Mouse (Mus musculus) hindbrain, embryonic 12.5 days (tissue): ENCODE data around the gene Ulk3. TPM values are rescaled to one million over a fixed set of nuclear protein-coding genes. Genes with fewer than 3 reads are reported as not detected.
A peak's percentile ranks its signal among the peaks of the same experiment; 100 is the strongest.

Source experiments
- ATAC-seq: fragments of 200-750 bp; cut with Nextera tagmentation; 2 replicates; pipeline ENCODE4 v1.8.0; 2017; ENCODE audit warnings: moderate TSS enrichment; ENCODE audit not compliant: low FRiP score
- H3K27ac ChIP-seq: fragments of 300-500 bp; sonication (generic); 2 replicates; pipeline ENCODE4 v1.5.1; 2016; ENCODE audit warnings: mild to moderate bottlenecking
- H3K27me3 ChIP-seq: fragments of 300-500 bp; sonication (generic); 2 replicates; pipeline ENCODE4 v1.6.1; 2016; ENCODE audit warnings: mild to moderate bottlenecking
- H3K36me3 ChIP-seq: fragments of 300-500 bp; sonication (generic); 2 replicates; pipeline ENCODE4 v1.6.1; 2016; ENCODE audit warnings: mild to moderate bottlenecking
- H3K4me1 ChIP-seq: fragments of 300-500 bp; sonication (generic); 2 replicates; pipeline ENCODE4 v1.6.1; 2016
- H3K4me2 ChIP-seq: fragments of 300-500 bp; sonication (generic); replicated peaks from 2 replicates; pipeline ENCODE4 v1.6.1; 2016; ENCODE audit warnings: mild to moderate bottlenecking
- H3K4me3 ChIP-seq: fragments of 300-500 bp; sonication (generic); 2 replicates; pipeline ENCODE4 v1.5.1; 2016; ENCODE audit warnings: mild to moderate bottlenecking
- H3K9ac ChIP-seq: fragments of 300-500 bp; sonication (generic); 2 replicates; pipeline ENCODE4 v1.6.1; 2016; ENCODE audit warnings: mild to moderate bottlenecking, moderate library complexity
- H3K9me3 ChIP-seq: fragments of 300-500 bp; sonication (generic); replicated peaks from 2 replicates; pipeline ENCODE4 v1.6.1; 2016; ENCODE audit warnings: mild to moderate bottlenecking
- WGBS: fragments of 180-500 bp; shearing (Covaris S2); methylation state at CpG from one replicate; pipeline ENCODE4 v1.1.7; 2016; 5-methylcytosine and 5-hydroxymethylcytosine counted together
- polyA plus RNA-seq: library from polyadenylated mRNA; unstranded; fragments of >200 nt; fragmentation: Nextera tagmentation; extraction: Ambion mirVana; gene quantifications from 2 replicates; pipeline ENCODE4 v1.2.1, GENCODE M21; 2016

Ulk3 gene
- polyA plus RNA-seq, 1 experiment from 2014 or later, result 20.1 TPM

GRCm38 (mm10) chr9:57577144-57577849 lies 12.0 kb upstream of the Ulk3 start:
- WGBS, result 83% methylated on average over 6 of the region's 6 CpGs
- no peak overlapping the region for H3K4me3 ChIP-seq
- H3K27me3 ChIP-seq, result no peaks in the 10 kb centered on the region
- H3K4me2 ChIP-seq, result no peak overlapping the region
- H3K27ac ChIP-seq, result no peak overlapping the region
- H3K9ac ChIP-seq, result no peak overlapping the region
- H3K9me3 ChIP-seq, result no peaks in the 10 kb centered on the region
- no peak for ATAC-seq
- no peaks in the 10 kb centered on the region for H3K4me1 ChIP-seq
- H3K36me3 ChIP-seq, result peaks cover 54% of the 10 kb centered on the region

GRCm38 (mm10) chr9:57584991-57585390 lies 4.3 kb upstream of the Ulk3 start:
- Histone ChIP-seq H3K4me2 (no peak overlapping the region), H3K4me1 (peaks cover 10% of the 10 kb centered on the region), H3K27ac (no peak overlapping the region), H3K27me3 (no peaks in the 10 kb centered on the region), H3K36me3 (peaks cover 70% of the 10 kb centered on the region), H3K9me3 (no peaks in the 10 kb centered on the region), H3K9ac (no peak overlapping the region), H3K4me3 (no peak overlapping the region)
- no peak for ATAC-seq
- WGBS, result 88% methylated on average over 3 of the region's 3 CpGs

GRCm38 (mm10) chr9:57590726-57591125 lies 1.5 kb downstream of the Ulk3 start:
- peaks cover 23% of the 10 kb centered on the region for H3K4me1 ChIP-seq
- no peak for ATAC-seq
- no peaks in the 10 kb centered on the region for H3K27me3 ChIP-seq
- no peaks in the 10 kb centered on the region for H3K9me3 ChIP-seq
- peaks cover 42% of the 10 kb centered on the region for H3K36me3 ChIP-seq
- 39% methylated on average over 5 of the region's 5 CpGs for WGBS
- H3K9ac ChIP-seq, result no peak overlapping the region; the same call in 1 of the 2 replicates
- H3K4me3 ChIP-seq, result 0 out of 2 replicates have a peak overlapping the region, but pooled peaks have one; percentile 71
- no peak overlapping the region for H3K27ac ChIP-seq
- H3K4me2 ChIP-seq, result peak overlapping the region; percentile 92; the same call in 1 of the 2 replicates

GRCm38 (mm10) chr9:57593454-57594173 lies 4.4 kb downstream of the Ulk3 start:
- peaks cover 25% of the 10 kb centered on the region for H3K36me3 ChIP-seq
- no peak overlapping the region for H3K9ac ChIP-seq
- 43% methylated on average over 12 of the region's 12 CpGs for WGBS
- ATAC-seq, result no peak
- H3K9me3 ChIP-seq, result no peaks in the 10 kb centered on the region
- H3K27ac ChIP-seq, result no peak overlapping the region
- no peak overlapping the region for H3K4me2 ChIP-seq
- H3K4me3 ChIP-seq, result no peak overlapping the region
- no peaks in the 10 kb centered on the region for H3K27me3 ChIP-seq
- peaks cover 36% of the 10 kb centered on the region for H3K4me1 ChIP-seq

- Histone ChIP-seq H3K27me3 (no peaks in the 10 kb centered on the region), H3K4me1 (peaks cover 36% of the 10 kb centered on the region), H3K9me3 (no peaks in the 10 kb centered on the region), H3K27ac (no peak overlapping the region), H3K4me2 (no peak overlapping the region), H3K9ac (no peak overlapping the region), H3K4me3 (no peak overlapping the region), H3K36me3 (peaks cover 25% of the 10 kb centered on the region)
- no peak for ATAC-seq
- WGBS, result 56% methylated on average over 9 of the region's 9 CpGs
These were observed 4.9 kb downstream of the Ulk3 start for GRCm38 (mm10) chr9:57594174-57594509.

GRCm38 (mm10) chr9:57597265-57597664 lies 8.0 kb downstream of the Ulk3 start:
- H3K36me3 ChIP-seq, result peaks cover 25% of the 10 kb centered on the region
- no peak for ATAC-seq
- H3K4me1 ChIP-seq, result peaks cover 42% of the 10 kb centered on the region
- H3K4me3 ChIP-seq, result no peak overlapping the region
- no peaks in the 10 kb centered on the region for H3K9me3 ChIP-seq
- no peak overlapping the region for H3K9ac ChIP-seq
- H3K27me3 ChIP-seq, result no peaks in the 10 kb centered on the region
- H3K27ac ChIP-seq, result 0 out of 2 replicates have a peak overlapping the region, but pooled peaks have one; percentile 36
- 85% methylated on average over 8 of the region's 8 CpGs for whole genome bisulfite sequencing
- H3K4me2 ChIP-seq, result no peak overlapping the region

GRCm38 (mm10) chr9:57597929-57598382 lies 8.7 kb downstream of the Ulk3 start:
- peaks cover 42% of the 10 kb centered on the region for H3K4me1 ChIP-seq
- H3K9me3 ChIP-seq, result no peaks in the 10 kb centered on the region
- no peak overlapping the region for H3K4me2 ChIP-seq
- no peak overlapping the region for H3K4me3 ChIP-seq
- no peak overlapping the region for H3K9ac ChIP-seq
- H3K27ac ChIP-seq, result peak overlapping the region; percentile 36; the same call in 1 of the 2 replicates
- H3K36me3 ChIP-seq, result peaks cover 20% of the 10 kb centered on the region
- no peaks in the 10 kb centered on the region for H3K27me3 ChIP-seq
- 18% methylated on average over 4 of the region's 4 CpGs for WGBS
- ATAC-seq, result peak; percentile 58; the same call in 1 of the 2 replicates

- Histone ChIP-seq H3K4me2 (no peak overlapping the region), H3K9me3 (no peaks in the 10 kb centered on the region), H3K27ac (no peak overlapping the region), H3K36me3 (peaks cover 10% of the 10 kb centered on the region), H3K4me1 (peaks cover 39% of the 10 kb centered on the region), H3K27me3 (no peaks in the 10 kb centered on the region), H3K4me3 (no peak overlapping the region), H3K9ac (no peak overlapping the region)
- peak; percentile 38 for ATAC-seq
- 47% methylated on average over 8 of the region's 8 CpGs for WGBS
These were observed 9.8 kb downstream of the Ulk3 start for GRCm38 (mm10) chr9:57598851-57599563.

GRCm38 (mm10) chr9:57600620-57601352 lies 11.5 kb downstream of the Ulk3 start:
- Histone ChIP-seq H3K36me3 (no peaks in the 10 kb centered on the region), H3K9me3 (no peaks in the 10 kb centered on the region), H3K4me3 (no peak overlapping the region), H3K4me1 (peaks cover 39% of the 10 kb centered on the region), H3K9ac (peak overlapping the region; percentile 13; the same call in 1 of the 2 replicates), H3K27ac (no peak overlapping the region), H3K4me2 (no peak overlapping the region), H3K27me3 (peaks cover 13% of the 10 kb centered on the region)
- 4% methylated on average over 3 of the region's 3 CpGs for WGBS
- 0 out of 2 replicates have a peak, but pooled peaks have one; percentile 58 for ATAC-seq

GRCm38 (mm10) chr9:57601353-57601706 lies 12.1 kb downstream of the Ulk3 start:
- Histone ChIP-seq H3K4me1 (peaks cover 43% of the 10 kb centered on the region), H3K27me3 (peaks cover 19% of the 10 kb centered on the region), H3K27ac (no peak overlapping the region), H3K9ac (peak overlapping the region; percentile 13; the same call in 1 of the 2 replicates), H3K4me2 (no peak overlapping the region), H3K36me3 (no peaks in the 10 kb centered on the region), H3K4me3 (no peak overlapping the region), H3K9me3 (no peaks in the 10 kb centered on the region)
- no peak for ATAC-seq
- WGBS, result 78% methylated on average over 2 of the region's 2 CpGs

GRCm38 (mm10) chr9:57602098-57602497 lies 12.8 kb downstream of the Ulk3 start:
- peaks cover 26% of the 10 kb centered on the region for H3K27me3 ChIP-seq
- H3K4me1 ChIP-seq, result peaks cover 50% of the 10 kb centered on the region
- WGBS, result 75% methylated on average over 8 of the region's 8 CpGs
- H3K9me3 ChIP-seq, result no peaks in the 10 kb centered on the region
- no peak for ATAC-seq
- no peak overlapping the region for H3K4me3 ChIP-seq
- no peak overlapping the region for H3K4me2 ChIP-seq
- no peak overlapping the region for H3K9ac ChIP-seq
- H3K27ac ChIP-seq, result no peak overlapping the region
- H3K36me3 ChIP-seq, result no peaks in the 10 kb centered on the region

- peaks cover 29% of the 10 kb centered on the region for H3K27me3 ChIP-seq
- 82% methylated on average over 4 of the region's 4 CpGs for WGBS
- ATAC-seq, result no peak
These were observed 15.6 kb downstream of the Ulk3 start for GRCm38 (mm10) chr9:57604875-57605274.

More at GRCm38 (mm10) chr9:57604875-57605274, 15.6 kb downstream of the Ulk3 start:
- Histone ChIP-seq H3K36me3 (no peaks in the 10 kb centered on the region), H3K4me3 (no peak overlapping the region), H3K4me1 (peaks cover 25% of the 10 kb centered on the region), H3K4me2 (no peak overlapping the region), H3K9ac (no peak overlapping the region), H3K27ac (no peak overlapping the region), H3K9me3 (no peaks in the 10 kb centered on the region)
